Mouse (Mus musculus): ENCODE measurements around the gene Entpd3.

DNA sequence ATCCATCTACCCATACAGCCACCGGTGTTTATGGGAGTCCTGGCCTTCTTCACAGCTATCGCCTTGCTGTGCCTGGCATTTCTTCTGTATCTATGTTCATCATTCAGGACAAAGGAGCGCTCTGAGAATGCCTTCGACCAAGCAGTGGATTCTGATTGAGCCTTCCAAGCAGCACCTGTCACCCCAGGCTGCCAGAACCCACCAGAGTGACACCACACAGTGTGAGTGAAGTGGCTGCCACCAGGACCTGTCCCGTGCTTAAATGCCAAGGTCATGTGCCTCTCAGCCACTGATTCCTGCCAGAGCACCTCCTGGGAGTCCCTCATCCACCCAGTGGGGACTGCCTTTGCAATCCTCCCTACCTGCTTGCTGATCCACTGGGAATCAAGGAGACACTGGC, 26.8 kb downstream of the Entpd3 start:
- TF ChIP-seq POLR2A (IDR thresholded peaks at IDR 0.05; ENCODE audit: low read depth, low read length) (no peak), CTCF (IDR thresholded peaks at IDR 0.05; ENCODE audit: extremely low read depth, insufficient read depth, insufficient read length, insufficient replicate concordance) (no peak)

Measured in spleen, adult 2 months (tissue).